Mouse (Mus musculus) T-helper 2 cell (primary cell): Measurements from ENCODE around the gene Klk6.

ENCODE experiments used
- in situ Hi-C: fragments of 300-600 bp; cut with MboI, MseI; formaldehyde crosslinking; loops from one replicate; pipeline ENCODE4 v1.15.1; 2025; ENCODE audit warnings: high pct_unique_total_duplicates

The Klk6 gene

GRCm38 (mm10) chr7:43815211-43815610 lies 9.1 kb upstream of the Klk6 start:
- in situ Hi-C loops = no loop called here

- in situ Hi-C loops = no loop called here
Measured at GRCm38 (mm10) chr7:43816746-43817145, 7.6 kb upstream of the Klk6 start.

- in situ Hi-C loops = loop anchor here (10.0 kb wide), 1 partner anchor 363 kb away; the partner anchor contains the start of gene Klk1b24
Measured at GRCm38 (mm10) chr7:43821581-43821980, 2.7 kb upstream of the Klk6 start.

- in situ Hi-C loops = loop anchor here (10.0 kb wide), 1 partner anchor 359 kb away; the partner anchor contains the start of gene Klk1b24
Measured at GRCm38 (mm10) chr7:43826056-43826455, 1.8 kb downstream of the Klk6 start.

GRCm38 (mm10) chr7:43827706-43828105 lies 3.4 kb downstream of the Klk6 start:
- in situ Hi-C loops = loop anchor here (10.0 kb wide), 1 partner anchor 357 kb away; the partner anchor contains the start of gene Klk1b24

GRCm38 (mm10) chr7:43829006-43829405 lies 4.7 kb downstream of the Klk6 start:
- in situ Hi-C loops = loop anchor here (10.0 kb wide), 1 partner anchor 356 kb away; the partner anchor contains the start of gene Klk1b24

GRCm38 (mm10) chr7:43841701-43842100 lies 17.4 kb downstream of the Klk6 start, which contains the start of gene Klk5:
Klk5 (plus strand) TSS chr7:43841971.
- in situ Hi-C loops = no loop called here

- in situ Hi-C loops = no loop called here
Measured at GRCm38 (mm10) chr7:43843801-43844200, 19.5 kb downstream of the Klk6 start.

- in situ Hi-C loops = no loop called here
Measured at GRCm38 (mm10) chr7:43851616-43852015, 27.3 kb downstream of the Klk6 start.

- in situ Hi-C loops = no loop called here
Measured at GRCm38 (mm10) chr7:43854642-43855380, 30.5 kb downstream of the Klk6 start.

- in situ Hi-C loops = no loop called here
Measured at GRCm38 (mm10) chr7:43855709-43856108, 31.4 kb downstream of the Klk6 start.

GRCm38 (mm10) chr7:43856307-43856706 lies 32.0 kb downstream of the Klk6 start:
- in situ Hi-C loops = no loop called here

- in situ Hi-C loops = no loop called here
Measured at GRCm38 (mm10) chr7:43857501-43857900, 33.2 kb downstream of the Klk6 start.

GRCm38 (mm10) chr7:43860411-43860810 lies 36.1 kb downstream of the Klk6 start:
- in situ Hi-C loops = no loop called here

GRCm38 (mm10) chr7:43873237-43873636 lies 48.9 kb downstream of the Klk6 start:
- in situ Hi-C loops = no loop called here

GRCm38 (mm10) chr7:43873674-43874073 lies 49.4 kb downstream of the Klk6 start:
- in situ Hi-C loops = no loop called here

GRCm38 (mm10) chr7:43874868-43875375 lies 50.6 kb downstream of the Klk6 start:
- in situ Hi-C loops = no loop called here

- in situ Hi-C loops = no loop called here
Measured at GRCm38 (mm10) chr7:43876444-43876843, 52.1 kb downstream of the Klk6 start.

- in situ Hi-C loops = no loop called here
Measured at GRCm38 (mm10) chr7:43878281-43878680, 54.0 kb downstream of the Klk6 start.

GRCm38 (mm10) chr7:43880912-43881311 lies 56.6 kb downstream of the Klk6 start, which contains the start of gene Klk4:
Klk4 (plus strand) TSS chr7:43881160.
- in situ Hi-C loops = no loop called here
